Mouse (Mus musculus): ENCODE measurements around the gene Jkamp.

Gene Jkamp

GRCm38 (mm10) chr12:72086166-72086825 is 907 bp downstream of the Jkamp start:
- DNase-seq (ENCODE audit: low spot score in 2 of 2): no peak

GRCm38 (mm10) chr12:72089802-72090201 is 4.4 kb downstream of the Jkamp start:
- no peak for DNase-seq (ENCODE audit: low spot score in 2 of 2)

GRCm38 (mm10) chr12:72096966-72097365 is 11.6 kb downstream of the Jkamp start:
- no peak for DNase-seq (ENCODE audit: low spot score in 2 of 2)

- DNase-seq (ENCODE audit: low spot score in 2 of 2): no peak
Observed at GRCm38 (mm10) chr12:72102776-72103175, 17.4 kb downstream of the Jkamp start.

- no peak for DNase-seq (ENCODE audit: low spot score in 2 of 2)
Observed at GRCm38 (mm10) chr12:72104027-72104426, 18.6 kb downstream of the Jkamp start.

GRCm38 (mm10) chr12:72104525-72105281 is 19.3 kb downstream of the Jkamp start:
- peak; percentile 55 to 69 for DNase-seq (ENCODE audit: low spot score in 2 of 2)

GRCm38 (mm10) chr12:72115126-72115525 is 29.7 kb downstream of the Jkamp start:
- no peak for DNase-seq (ENCODE audit: low spot score in 2 of 2)

- DNase-seq (ENCODE audit: low spot score in 2 of 2): no peak
Observed at GRCm38 (mm10) chr12:72115686-72116345, 30.4 kb downstream of the Jkamp start.

- DNase-seq (ENCODE audit: low spot score in 2 of 2): no peak
Observed at GRCm38 (mm10) chr12:72129203-72129602, 43.8 kb downstream of the Jkamp start.

GRCm38 (mm10) chr12:72150786-72151185 is 65.4 kb downstream of the Jkamp start:
- peak; percentile 31 to 33 for DNase-seq (ENCODE audit: low spot score in 2 of 2)
